Mouse (Mus musculus): Measurements from ENCODE around the gene Asic2.
A peak's percentile ranks its signal among the peaks of the same experiment; 100 is the strongest.

Gene Asic2

DNA sequence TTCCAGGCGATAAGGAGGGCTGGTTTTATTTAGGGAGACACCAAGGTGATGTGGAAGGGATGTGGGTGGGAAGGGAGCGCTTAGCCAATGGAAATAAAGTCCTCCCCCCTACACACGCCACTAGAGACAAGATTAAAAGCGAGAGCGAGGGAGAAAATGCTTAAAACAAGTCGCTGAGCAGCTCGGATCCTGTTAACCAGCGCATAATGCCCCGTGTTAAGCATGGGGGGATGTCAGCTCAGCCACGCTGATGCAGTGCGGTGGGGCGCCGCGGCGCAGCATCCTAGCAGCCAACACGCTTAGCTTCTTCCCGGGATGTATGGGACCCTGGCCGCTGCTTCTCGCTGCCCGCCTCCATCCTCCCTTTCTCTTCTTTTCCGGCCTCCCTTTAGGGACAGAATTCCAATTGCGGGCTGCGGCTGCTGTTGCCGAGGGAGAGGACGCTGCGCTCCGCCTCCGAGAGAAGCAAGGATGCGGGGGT lies at the start of gene Asic2:
TSS of gene Asic2 (minus strand) at position 57 of the 481 bp plus-strand sequence.
- DNase-seq (ENCODE audit: low read depth in 2 of 2, low spot score in 2 of 2): no peak

DNA sequence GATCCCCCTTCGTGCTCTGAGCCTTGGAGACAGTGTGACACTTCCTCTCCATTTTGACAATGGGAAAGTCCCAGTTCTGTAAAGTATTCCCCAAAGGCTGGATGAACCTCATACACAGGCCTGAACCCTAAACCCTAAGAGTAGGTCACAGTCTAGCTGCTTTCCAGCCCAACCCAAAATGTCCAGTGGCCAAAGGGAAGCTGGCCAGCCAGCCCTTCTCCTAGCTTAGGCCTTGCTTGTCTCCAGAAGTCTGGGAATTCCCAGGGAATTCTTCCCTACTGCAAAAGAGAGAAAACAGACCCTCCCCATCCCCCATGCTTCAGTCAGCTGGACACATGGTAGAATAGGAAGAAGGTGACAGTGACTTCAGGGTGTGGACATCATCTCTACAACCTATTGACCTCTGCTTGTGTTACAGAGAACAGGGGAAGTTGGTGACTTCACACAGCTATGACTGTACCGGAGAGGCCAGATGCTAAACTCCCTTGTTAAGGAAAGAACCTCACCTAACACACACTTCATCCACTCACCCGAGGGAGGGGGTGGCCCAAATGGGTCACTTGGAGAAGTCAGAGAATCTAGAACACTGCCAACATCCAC lies 48.0 kb upstream of the Asic2 start:
- no peak for DNase-seq (ENCODE audit: low read depth in 2 of 2, low spot score in 2 of 2)

- no peak for DNase-seq (ENCODE audit: low read depth in 2 of 2, low spot score in 2 of 2)
Observed at GRCm38 (mm10) chr11:82015066-82015465, 46.8 kb upstream of the Asic2 start.

GRCm38 (mm10) chr11:82013756-82014155 lies 45.5 kb upstream of the Asic2 start:
- no peak for DNase-seq (ENCODE audit: low read depth in 2 of 2, low spot score in 2 of 2)

DNA sequence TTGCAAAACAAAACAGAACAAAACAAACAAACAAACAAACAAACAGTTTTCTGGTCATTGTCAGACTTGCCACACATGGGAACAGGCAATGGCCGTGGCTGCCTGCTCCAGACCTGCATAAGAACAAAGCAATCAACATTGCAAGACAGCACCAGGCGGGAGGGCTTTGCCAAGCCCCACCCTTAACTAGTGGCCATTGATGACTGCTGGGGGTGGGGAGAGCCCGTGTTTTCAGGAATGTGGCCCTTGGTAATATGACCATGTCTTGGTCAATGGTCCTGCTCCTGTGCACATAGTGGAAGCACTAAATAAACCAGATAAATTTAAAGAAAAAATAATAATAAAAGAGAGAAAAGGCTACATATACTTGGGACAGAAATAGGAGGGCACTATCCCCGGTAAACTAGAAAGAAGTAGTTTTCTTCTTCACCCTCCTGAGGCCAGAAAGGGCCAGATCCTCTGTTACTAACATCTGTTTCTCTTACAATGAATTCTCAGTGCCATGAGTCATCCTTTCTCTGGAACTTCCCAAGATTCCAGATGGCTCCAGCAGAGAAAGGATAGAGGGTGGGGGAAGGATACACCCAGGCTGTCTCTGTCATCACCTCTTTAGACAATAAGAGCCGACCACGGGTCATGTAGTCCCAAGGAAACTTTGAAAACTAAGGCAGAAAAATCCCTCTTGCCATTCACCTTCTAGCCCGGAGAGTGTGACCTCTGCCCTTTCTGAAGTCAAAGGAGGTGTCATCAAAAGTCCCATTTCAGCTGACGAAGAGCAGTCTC lies 43.3 kb upstream of the Asic2 start:
- no peak for DNase-seq (ENCODE audit: low read depth in 2 of 2, low spot score in 2 of 2)

DNA sequence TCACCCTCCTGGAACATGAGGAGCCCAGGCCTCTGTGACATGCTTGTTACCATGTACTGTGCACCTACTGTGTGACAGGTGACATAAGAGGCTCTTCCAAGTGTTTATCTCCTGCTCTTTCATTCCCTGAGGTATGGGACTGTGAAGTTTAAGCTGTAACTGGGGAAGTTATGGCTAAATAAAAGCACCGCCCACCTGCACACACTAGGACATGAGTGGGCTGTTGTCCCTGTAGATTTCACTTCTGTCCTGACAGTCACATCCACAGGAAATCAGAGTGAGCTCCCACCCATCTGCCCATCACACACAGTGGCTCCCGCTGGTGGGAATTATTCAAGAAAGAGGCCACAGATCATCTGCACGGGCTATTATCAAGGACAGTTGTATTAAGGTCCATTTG lies 41.9 kb upstream of the Asic2 start:
- DNase-seq (ENCODE audit: low read depth in 2 of 2, low spot score in 2 of 2): no peak

- no peak for DNase-seq (ENCODE audit: low read depth in 2 of 2, low spot score in 2 of 2)
Observed at GRCm38 (mm10) chr11:82006796-82007423, 38.7 kb upstream of the Asic2 start.

DNA sequence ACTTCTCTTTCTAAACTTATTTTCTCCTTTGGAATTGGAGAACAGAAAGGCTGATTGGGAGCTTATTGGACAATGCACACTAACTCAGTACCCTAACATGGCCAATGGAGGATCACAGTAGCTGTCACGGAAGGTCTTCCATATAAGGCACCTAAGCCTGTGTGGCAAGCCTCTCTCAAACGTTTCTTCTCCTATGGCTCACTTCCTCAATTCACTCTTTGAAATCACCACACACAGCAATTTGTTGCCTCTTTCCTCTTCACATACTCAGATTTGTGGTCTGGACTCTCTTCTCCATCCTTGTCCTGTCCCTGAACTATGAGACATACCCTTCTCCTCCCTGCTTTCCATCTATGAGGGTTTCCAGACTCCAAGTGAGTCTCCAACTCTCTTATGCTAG lies 36.6 kb upstream of the Asic2 start:
- no peak for DNase-seq (ENCODE audit: low read depth in 2 of 2, low spot score in 2 of 2)

- DNase-seq (ENCODE audit: low read depth in 2 of 2, low spot score in 2 of 2): no peak
Observed at GRCm38 (mm10) chr11:82000581-82000980, 32.3 kb upstream of the Asic2 start.

DNA sequence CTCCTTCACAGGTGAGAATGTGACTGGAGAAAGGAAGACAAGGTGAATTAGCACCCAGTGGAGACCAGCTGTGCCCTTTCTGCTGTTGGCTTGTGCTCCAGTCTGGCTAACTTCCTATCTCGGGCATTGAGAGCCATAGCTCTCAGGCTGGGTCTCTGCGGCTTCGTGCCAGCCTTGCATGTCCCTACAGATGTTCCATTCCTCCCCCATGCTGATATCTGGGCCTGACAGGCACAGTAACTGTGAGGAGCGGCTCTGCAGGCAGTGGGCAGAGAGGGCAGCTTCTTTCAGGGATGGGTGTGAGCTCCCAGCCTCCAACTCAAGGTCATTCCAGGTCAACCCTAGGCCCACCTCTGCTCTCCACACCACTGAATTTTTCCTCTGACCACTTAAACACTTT lies 31.2 kb upstream of the Asic2 start:
- DNase-seq (ENCODE audit: low read depth in 2 of 2, low spot score in 2 of 2): no peak

- no peak for DNase-seq (ENCODE audit: low read depth in 2 of 2, low spot score in 2 of 2)
Observed at GRCm38 (mm10) chr11:81998646-81999045, 30.4 kb upstream of the Asic2 start.

DNA sequence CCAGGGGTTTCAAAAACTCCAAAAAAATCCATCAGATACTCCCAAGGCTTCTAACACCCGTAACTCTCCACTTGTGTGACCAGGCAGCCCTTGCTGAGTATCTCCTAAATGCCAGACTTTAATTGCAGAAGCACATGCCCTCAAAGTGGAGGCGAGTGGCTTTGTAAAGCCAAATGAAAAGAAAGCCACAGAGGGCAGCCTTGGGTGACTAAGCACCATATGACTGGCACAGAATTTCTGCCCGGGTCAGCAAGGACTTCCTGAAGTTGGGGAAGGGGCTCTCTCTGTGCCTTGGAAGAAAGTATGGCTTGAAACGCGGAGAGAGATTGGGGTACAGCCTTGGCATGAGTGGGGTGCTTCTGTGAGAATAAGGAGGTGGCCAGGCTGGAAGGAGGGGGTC lies 28.8 kb upstream of the Asic2 start:
- no peak for DNase-seq (ENCODE audit: low read depth in 2 of 2, low spot score in 2 of 2)

GRCm38 (mm10) chr11:81996172-81996841 lies 28.1 kb upstream of the Asic2 start:
- peak; percentile 29 to 32 for DNase-seq (ENCODE audit: low read depth in 2 of 2, low spot score in 2 of 2)

DNA sequence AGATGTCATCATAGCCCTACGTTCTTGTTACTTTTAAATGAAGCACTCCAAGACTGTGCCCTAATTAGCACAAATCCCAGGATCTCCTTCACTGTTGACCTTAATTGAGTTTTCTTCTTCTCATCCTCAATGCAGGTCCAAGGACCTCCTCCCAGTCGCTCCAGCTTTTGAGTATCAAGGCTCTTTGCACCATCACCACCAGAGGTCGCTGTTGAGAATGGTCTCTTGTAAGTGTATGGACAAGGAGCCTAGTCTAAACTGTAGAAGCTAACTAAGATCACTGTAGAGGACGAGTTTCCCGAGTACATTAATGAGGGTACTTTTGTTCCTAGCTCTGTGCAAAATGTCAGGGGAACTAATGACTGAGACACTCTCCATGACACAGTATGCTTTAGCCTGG lies 14.9 kb upstream of the Asic2 start:
- DNase-seq (ENCODE audit: low read depth in 2 of 2, low spot score in 2 of 2): peak; percentile 14 to 45

DNA sequence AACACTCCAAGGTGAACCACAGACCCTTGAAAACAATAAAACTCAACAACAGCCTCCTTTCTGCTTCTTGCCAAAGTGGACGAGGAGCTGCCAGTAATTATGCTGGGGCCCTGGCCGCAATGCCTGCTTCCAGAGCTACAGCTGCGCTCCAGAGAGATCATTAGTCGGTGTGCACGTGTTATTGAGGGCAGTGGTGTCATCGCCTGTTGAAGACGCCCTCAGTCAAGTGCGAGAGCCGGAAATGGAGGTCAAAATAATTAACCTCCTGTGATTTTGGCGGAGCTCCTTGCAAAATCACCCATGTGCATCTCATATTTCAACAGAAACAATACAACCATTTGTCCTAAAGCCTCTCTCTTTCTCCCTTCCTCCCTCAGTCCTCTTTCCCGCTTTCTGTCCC lies 13.9 kb upstream of the Asic2 start:
- DNase-seq (ENCODE audit: low read depth in 2 of 2, low spot score in 2 of 2): no peak

DNA sequence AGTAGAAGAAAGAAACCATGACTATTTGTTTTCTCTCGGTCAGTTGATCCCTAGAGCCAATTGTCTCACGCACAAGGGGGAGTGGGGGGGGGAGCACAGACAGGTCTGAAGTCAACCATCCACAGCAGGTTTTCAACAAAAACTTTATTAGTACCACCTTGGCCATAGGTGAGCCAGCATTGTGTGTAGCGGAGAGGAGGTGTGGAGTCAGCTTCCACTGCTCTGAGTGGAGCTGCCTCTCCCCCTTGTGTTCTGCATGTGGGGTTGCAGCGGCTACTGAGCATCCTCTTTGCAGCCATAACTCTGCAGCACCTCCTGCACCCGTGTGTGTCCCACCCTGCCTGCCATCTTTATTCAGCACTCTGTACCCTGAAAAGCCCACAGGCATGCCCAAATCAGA lies 6.3 kb upstream of the Asic2 start:
- no peak for DNase-seq (ENCODE audit: low read depth in 2 of 2, low spot score in 2 of 2)

GRCm38 (mm10) chr11:81973699-81974098 lies 5.4 kb upstream of the Asic2 start:
- no peak for DNase-seq (ENCODE audit: low read depth in 2 of 2, low spot score in 2 of 2)

DNA sequence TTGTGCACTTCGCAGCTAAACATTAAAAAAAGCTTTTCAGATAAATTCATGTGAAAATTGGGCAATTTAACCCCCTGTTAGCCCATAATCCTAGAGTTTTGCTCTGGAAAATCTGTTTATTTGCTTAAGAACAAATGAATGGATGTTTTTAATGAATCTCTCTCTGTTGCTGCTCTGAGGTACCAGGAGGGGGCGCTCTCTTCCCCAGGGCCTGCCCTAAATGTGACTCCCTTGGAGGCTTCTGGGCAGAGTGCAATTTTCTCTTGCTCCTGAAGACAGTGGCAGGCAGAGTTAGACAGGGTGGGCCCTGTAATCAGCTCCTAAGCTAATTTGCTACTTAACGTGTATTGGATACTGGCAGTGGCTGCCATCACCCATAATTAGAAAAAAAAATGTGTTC lies 3.8 kb upstream of the Asic2 start:
- no peak for DNase-seq (ENCODE audit: low read depth in 2 of 2, low spot score in 2 of 2)

DNA sequence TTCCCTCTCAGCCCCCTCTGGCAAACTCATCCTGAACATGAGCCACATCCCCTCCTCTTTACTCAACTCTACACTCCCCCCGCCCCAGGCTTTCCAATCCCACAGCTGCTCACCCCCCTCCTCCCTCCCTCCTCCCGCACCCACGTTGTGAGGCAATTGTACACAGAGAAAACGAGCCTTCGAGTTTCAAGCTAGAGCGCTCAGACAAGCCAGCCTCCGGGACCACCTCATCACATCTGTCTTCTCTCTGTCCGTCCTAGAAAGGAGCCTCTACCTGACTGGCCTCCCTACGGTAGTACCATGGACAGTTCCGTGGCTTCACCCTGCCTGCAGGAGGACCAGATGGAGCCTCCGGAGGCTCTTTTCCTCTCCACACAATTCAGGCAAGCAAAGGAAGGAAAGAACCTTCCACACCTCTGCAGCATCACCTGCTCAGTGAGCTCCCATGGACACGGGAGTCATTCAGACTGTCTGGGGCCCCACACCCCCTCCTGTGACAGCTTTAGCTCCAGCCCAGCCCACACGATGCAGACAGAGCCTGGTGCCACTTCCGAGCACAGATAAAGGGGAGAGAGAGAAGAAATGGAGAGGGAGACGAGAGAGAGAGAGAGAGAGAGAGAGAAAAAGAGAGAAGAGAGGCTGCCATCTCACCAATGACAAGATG lies 1.5 kb downstream of the Asic2 start:
- DNase-seq (ENCODE audit: low read depth in 2 of 2, low spot score in 2 of 2): no peak

DNA sequence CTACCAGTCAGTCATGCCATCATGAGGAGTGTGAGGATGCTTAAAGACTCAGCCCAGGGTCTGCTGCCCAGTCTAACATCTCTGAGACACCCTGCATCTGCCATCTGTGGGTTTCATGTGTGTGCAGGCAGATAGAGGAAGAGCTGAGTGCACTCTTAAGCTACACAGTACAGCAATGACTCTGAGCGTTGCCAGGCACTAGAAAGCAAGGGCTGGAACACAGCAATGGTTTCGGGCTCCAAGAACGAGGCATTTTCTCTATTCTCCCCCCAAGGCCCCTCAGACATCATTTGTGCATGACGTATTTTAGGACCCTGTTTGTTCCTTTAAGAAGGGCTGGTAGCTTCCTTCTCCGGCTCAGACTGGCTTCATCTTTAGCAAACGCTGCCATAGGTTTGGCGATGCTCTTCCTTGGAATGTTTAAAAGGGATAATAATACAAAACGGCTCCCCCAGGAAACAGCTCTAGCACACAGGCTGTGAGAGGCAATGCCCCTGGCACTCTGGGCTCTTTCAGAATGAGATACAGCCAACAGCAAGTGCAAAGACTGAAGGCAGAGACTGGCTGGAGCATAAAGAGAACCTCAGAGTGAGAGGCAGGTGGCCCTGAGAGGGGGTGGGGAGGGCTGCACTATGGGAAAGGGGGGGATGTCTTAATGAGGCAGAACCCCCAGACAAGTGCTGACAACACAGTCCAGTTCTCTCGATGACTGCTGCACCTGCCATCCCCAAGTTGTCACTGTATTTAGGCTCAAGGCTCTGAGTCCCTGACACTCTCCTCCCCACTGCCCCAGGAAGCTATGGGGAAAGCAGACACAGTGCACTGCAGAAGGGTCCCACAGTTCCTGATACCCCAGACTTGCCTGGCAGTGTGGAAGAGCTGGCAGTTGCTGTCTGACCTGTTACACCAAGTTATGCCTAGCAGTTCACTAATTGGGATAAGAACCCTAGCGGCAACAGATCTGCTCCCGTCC lies 2.3 kb downstream of the Asic2 start:
- DNase-seq (ENCODE audit: low read depth in 2 of 2, low spot score in 2 of 2): no peak
